Mouse (Mus musculus) cerebellum, postnatal 4 days (tissue): ENCODE measurements around the gene Trabd2b.

Experiments used
- DNase-seq, 2 experiments: peaks; one replicate each; pipeline ENCODE4 v3.0.0; 2022; ENCODE audit warnings: low spot score in 2 of 2, mixed read lengths in 1 of 2

Gene Trabd2b

GRCm38 (mm10) chr4:114448393-114449052 lies 42.0 kb downstream of the Trabd2b start:
- DNase-seq = no peak

- DNase-seq = no peak
These were observed 46.6 kb downstream of the Trabd2b start for GRCm38 (mm10) chr4:114453101-114453500.

GRCm38 (mm10) chr4:114454016-114454415 lies 47.5 kb downstream of the Trabd2b start:
- no peak for DNase-seq

- no peak for DNase-seq
These were observed 48.1 kb downstream of the Trabd2b start for GRCm38 (mm10) chr4:114454495-114455186.

GRCm38 (mm10) chr4:114457111-114457510 lies 50.6 kb downstream of the Trabd2b start:
- DNase-seq = no peak

GRCm38 (mm10) chr4:114459591-114459990 lies 53.1 kb downstream of the Trabd2b start:
- peak in 1 of 2 experiments; percentile 26 for DNase-seq

GRCm38 (mm10) chr4:114460401-114460800 lies 53.9 kb downstream of the Trabd2b start:
- DNase-seq = no peak

- no peak for DNase-seq
These were observed 54.6 kb downstream of the Trabd2b start for GRCm38 (mm10) chr4:114461093-114461492.

- peak in 1 of 2 experiments; percentile 63 for DNase-seq
These were observed 59.1 kb downstream of the Trabd2b start for GRCm38 (mm10) chr4:114465641-114466040.

GRCm38 (mm10) chr4:114467371-114468094 lies 61.0 kb downstream of the Trabd2b start:
- DNase-seq = no peak

GRCm38 (mm10) chr4:114468095-114468429 lies 61.5 kb downstream of the Trabd2b start:
- no peak for DNase-seq

- DNase-seq = no peak
These were observed 63.4 kb downstream of the Trabd2b start for GRCm38 (mm10) chr4:114469881-114470280.

GRCm38 (mm10) chr4:114472143-114472542 lies 65.6 kb downstream of the Trabd2b start:
- no peak for DNase-seq

GRCm38 (mm10) chr4:114476316-114476715 lies 69.8 kb downstream of the Trabd2b start:
- DNase-seq = no peak

GRCm38 (mm10) chr4:114477082-114477771 lies 70.7 kb downstream of the Trabd2b start:
- DNase-seq = peak in 1 of 2 experiments; percentile 42

- no peak for DNase-seq
These were observed 75.0 kb downstream of the Trabd2b start for GRCm38 (mm10) chr4:114481518-114481917.

GRCm38 (mm10) chr4:114484173-114484572 lies 77.6 kb downstream of the Trabd2b start:
- DNase-seq = no peak

- no peak for DNase-seq
These were observed 79.5 kb downstream of the Trabd2b start for GRCm38 (mm10) chr4:114485996-114486395.

GRCm38 (mm10) chr4:114486885-114487531 lies 80.5 kb downstream of the Trabd2b start:
- no peak for DNase-seq

- no peak for DNase-seq
These were observed 81.2 kb downstream of the Trabd2b start for GRCm38 (mm10) chr4:114487701-114488100.

GRCm38 (mm10) chr4:114492157-114492556 lies 85.6 kb downstream of the Trabd2b start:
- no peak for DNase-seq

GRCm38 (mm10) chr4:114494035-114494434 lies 87.5 kb downstream of the Trabd2b start:
- DNase-seq = no peak
